Comparison of ENCODE assay signal across 14 mouse cellular contexts in the genomic region with DNA sequence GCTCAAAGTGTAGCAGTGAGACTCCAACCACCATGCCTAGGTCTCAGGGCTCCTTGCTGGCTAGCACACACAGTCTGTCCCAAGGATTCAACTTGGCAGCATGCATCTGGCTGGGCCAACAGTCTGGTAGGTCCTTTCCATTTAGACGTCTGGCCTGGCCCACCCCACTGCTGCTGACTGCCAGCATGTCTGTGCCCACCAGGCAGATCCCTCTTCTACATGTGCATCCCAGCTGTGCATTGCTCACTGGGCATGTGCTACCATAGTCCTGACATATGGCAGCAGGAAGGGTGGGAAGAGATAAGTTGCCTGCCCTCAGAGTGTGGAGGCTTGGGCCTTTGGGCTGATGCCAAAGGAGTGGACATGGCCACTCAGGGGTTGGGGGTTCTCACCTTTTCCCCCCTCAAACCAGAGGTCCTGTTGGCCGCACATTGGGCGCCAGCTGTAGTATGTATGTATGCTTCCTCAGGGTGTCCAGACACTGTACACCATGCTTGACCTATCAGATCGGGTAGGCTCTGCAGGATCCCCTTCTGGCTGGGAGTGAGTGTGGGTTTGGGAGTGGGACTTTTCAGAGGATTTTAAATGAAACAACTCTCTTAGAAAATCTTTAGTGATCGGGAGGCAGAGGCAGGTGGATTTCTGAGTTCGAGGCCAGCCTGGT. TPM values are rescaled to one million over a fixed set of nuclear protein-coding genes. Genes with fewer than 3 reads are reported as not detected.
"Had no signal": no experiment of that assay in that cellular context is flagged by ENCODE, and none has a peak within 500 bp of the region (broad histone marks: within the 10 kb centered on the region; RNA-seq: fewer than 3 reads in every experiment).

No protein-coding gene starts in this region.

- H3K4me1 ChIP-seq: midbrain, embryonic 13.5 days; neural tube, embryonic 15.5 days had no signal

- ATAC-seq: liver, embryonic 12.5 days; midbrain, embryonic 13.5 days had no signal

- H3K9me3 ChIP-seq: liver, embryonic 12.5 days; midbrain, embryonic 13.5 days; neural tube, embryonic 15.5 days had no signal

- H3K27ac ChIP-seq: liver, embryonic 12.5 days; midbrain, embryonic 13.5 days; neural tube, embryonic 15.5 days; stomach, postnatal 0 days had no signal

- DNase-seq: kidney, adult 8-10 months; kidney, postnatal 25 days; lung, embryonic 14.5 days; lung, postnatal 10 days; lung, postnatal 4 days; right cerebral cortex, adult 18-20 months; right cerebral cortex, postnatal 25 days; thymus, postnatal 14 days had no signal

- H3K4me3 ChIP-seq: liver, embryonic 12.5 days; midbrain, embryonic 13.5 days; myocyte; neural tube, embryonic 15.5 days had no signal

- H3K27me3 ChIP-seq: liver, embryonic 12.5 days; midbrain, embryonic 13.5 days; neural tube, embryonic 15.5 days had no signal

- H3K9ac ChIP-seq: liver, embryonic 12.5 days; lung, embryonic 14.5 days; midbrain, embryonic 13.5 days; neural tube, embryonic 15.5 days had no signal

- H3K4me2 ChIP-seq: liver, embryonic 12.5 days; lung, embryonic 14.5 days; midbrain, embryonic 13.5 days; neural tube, embryonic 15.5 days had no signal

RNA-seq across cellular contexts. Expression of a gene that starts 51.7 kb away (rescaled TPM):
- polyA plus RNA-seq: liver, embryonic 12.5 days; lung, embryonic 14.5 days; midbrain, embryonic 13.5 days; neural tube, embryonic 11.5 days had no signal
